Mouse (Mus musculus): ENCODE results near the gene Ptrhd1. TPM values are rescaled to one million over a fixed set of nuclear protein-coding genes. Genes with fewer than 3 reads are reported as not detected.
"Not testable (repeated sequence)": the region's sequence is repeated elsewhere in the genome, so short reads cannot be mapped to it uniquely, and the experiment has no call there.

Gene Ptrhd1
- total RNA-seq, 2 experiments from 2014 or later = 5.4 to 7.3 TPM

GRCm38 (mm10) chr12:4240281-4240680 is 6.5 kb downstream of the Ptrhd1 start:
- ATAC-seq (replicated peaks; ENCODE audit: poor library complexity, severe bottlenecking) = not testable (repeated sequence)

- ATAC-seq (replicated peaks; ENCODE audit: poor library complexity, severe bottlenecking) = no peak
Measured at GRCm38 (mm10) chr12:4243805-4244204, 10.0 kb downstream of the Ptrhd1 start.

DNA sequence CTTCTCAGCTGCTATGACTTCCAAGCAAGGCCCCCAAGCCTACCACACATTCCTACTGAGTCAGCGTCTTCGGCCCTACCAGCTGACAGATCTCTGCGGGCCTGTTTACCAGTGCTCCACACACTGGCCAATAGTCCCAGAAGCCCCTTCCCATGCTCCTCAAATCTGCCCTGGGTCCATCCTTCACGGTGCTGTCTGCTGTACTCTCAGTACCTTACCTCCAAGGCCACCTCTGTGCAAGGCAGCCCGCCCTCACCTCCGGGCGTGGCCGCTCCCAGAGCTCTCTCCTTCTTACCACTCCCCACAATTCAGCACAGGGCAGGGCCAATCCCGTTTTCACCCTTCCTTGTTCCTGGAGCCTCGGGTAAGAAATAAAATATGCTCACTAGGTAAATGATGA is 11.9 kb downstream of the Ptrhd1 start:
- no peak for ATAC-seq (replicated peaks; ENCODE audit: poor library complexity, severe bottlenecking)

GRCm38 (mm10) chr12:4249786-4250185 is 16.0 kb downstream of the Ptrhd1 start:
- ATAC-seq (replicated peaks; ENCODE audit: poor library complexity, severe bottlenecking) = no peak

DNA sequence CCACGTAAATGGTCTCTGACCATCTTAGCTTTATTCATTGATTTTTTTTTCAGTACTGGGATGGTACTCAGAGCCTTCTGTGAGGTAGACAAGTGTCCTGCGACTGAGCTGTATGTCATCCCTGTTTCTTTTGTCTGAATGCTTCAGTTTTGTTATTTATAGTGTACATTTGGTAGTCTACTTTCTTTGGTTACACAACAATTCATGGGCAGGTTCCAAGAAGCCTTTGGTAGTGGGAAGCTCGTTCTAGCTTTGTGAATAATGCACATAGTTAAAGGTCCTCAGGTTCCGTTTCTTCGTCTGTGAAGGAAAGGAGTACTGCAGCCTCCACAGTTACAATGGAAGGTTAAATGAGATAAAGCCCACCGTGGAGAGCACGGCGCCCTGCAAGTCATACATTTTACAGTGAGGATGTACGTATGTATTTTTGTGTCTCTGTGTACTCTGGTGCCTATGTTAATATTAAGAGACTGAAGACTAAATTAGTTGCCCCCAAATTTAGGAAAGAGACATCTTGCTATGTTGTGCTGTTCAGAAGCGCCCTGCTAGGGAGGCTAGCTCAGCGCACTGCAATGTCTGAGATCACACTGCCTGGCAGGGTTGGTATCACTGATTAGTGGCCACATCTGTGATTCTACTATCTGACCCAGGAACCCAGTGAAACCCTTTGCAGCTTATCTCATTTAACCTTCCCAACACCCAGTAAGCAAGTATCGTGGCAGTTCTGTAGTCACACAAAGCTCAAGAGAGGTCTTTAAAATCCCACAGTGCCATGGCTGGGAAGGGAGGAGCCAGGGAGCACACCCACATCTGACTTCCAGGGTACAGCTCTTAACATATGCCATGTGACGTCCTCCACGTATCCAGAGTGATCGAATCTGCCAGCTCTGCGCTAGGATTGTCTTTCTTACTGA is 19.2 kb downstream of the Ptrhd1 start:
- no peak for ATAC-seq (replicated peaks; ENCODE audit: poor library complexity, severe bottlenecking)

DNA sequence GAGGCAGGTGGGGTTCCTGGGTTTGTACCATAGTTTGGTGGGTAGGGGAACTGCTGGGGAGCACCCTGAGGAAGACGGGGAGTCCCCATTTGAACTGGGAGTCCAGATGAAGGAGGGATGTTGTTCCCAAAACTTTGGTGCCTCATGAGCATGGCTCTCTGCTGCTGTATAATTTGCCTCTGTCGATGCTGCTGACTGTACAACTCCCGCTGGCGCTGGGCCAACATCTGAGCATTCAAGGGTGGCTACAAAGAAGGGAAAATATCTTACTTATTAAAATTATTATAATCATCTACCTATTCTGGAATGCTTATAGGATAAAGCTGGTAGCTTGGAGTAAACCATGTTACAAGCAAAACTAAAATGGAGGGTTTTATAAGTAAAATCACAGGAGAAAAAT is 33.9 kb downstream of the Ptrhd1 start:
- ATAC-seq (replicated peaks; ENCODE audit: poor library complexity, severe bottlenecking) = no peak

GRCm38 (mm10) chr12:4271078-4271477 is 37.3 kb downstream of the Ptrhd1 start:
- ATAC-seq (replicated peaks; ENCODE audit: poor library complexity, severe bottlenecking) = no peak

DNA sequence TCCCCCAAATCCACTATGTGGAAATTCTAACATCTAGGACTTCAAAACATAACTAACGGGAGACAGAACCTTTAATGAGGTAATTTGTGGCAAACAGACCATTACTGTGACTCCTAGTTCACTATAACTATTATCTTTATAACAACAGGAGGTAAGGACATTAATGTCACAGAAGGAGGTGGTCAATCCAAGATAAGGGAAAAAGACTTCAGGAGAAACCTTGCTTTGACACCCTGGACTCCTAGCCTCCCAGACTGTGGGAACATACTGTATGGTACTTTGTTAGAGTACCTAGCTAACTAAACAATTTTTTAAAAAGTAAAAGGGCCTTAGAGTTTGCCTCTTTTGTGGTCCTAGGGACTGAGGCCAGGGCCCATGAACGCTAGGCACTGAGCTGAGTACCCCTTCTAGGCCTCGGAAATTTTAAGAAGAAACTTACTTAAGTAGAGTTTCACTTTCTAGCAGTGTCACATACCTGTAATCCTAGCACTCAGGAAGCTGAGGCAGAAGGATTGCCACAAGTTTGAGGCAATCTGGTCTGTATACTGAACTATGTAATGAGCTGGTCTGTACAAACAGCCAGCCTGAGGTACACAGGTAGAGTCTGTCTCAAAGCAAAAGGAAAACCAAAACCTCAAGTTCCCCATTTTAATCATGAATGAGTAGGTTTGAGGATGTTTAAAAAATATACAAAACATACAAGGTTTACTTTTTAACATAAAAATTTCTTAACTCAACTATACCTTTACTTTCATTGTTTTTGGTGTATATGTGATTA is 45.3 kb downstream of the Ptrhd1 start:
- ATAC-seq (replicated peaks; ENCODE audit: poor library complexity, severe bottlenecking) = peak; percentile 30; the same call in 1 of the 2 replicates

GRCm38 (mm10) chr12:4279878-4280277 is 46.1 kb downstream of the Ptrhd1 start:
- no peak for ATAC-seq (replicated peaks; ENCODE audit: poor library complexity, severe bottlenecking)

- no peak for ATAC-seq (replicated peaks; ENCODE audit: poor library complexity, severe bottlenecking)
Measured at GRCm38 (mm10) chr12:4285186-4285585, 51.4 kb downstream of the Ptrhd1 start.

Other genes with a start within 250 kb of the Ptrhd1 start
- 0.21 and 0.58 TPM in 2 replicates for gene Efr3b, start 195.1 kb upstream of the Ptrhd1 start, total RNA-seq (2014; fragmentation: Nextera tagmentation)
- gene Efr3b, start 195.1 kb upstream of the Ptrhd1 start, total RNA-seq (2017) = 0.13 and 0.21 TPM in 2 replicates
- gene Dnajc27, start 151.4 kb upstream of the Ptrhd1 start, total RNA-seq (2014; fragmentation: Nextera tagmentation) = 9.2 and 9.9 TPM in 2 replicates
- gene Dnajc27, start 151.4 kb upstream of the Ptrhd1 start, total RNA-seq (2017) = 7.8 and 8.8 TPM in 2 replicates
- 2.2 and 3.6 TPM in 2 replicates for gene Adcy3, start 100.9 kb upstream of the Ptrhd1 start, total RNA-seq (2014; fragmentation: Nextera tagmentation)
- gene Adcy3, start 100.9 kb upstream of the Ptrhd1 start, total RNA-seq (2017) = 2.3 and 2.7 TPM in 2 replicates
- gene Cenpo, start 267 bp downstream of the Ptrhd1 start, total RNA-seq (2014; fragmentation: Nextera tagmentation) = 19.7 and 25.9 TPM in 2 replicates
- gene Cenpo, start 267 bp downstream of the Ptrhd1 start, total RNA-seq (2017) = 41.1 and 51.9 TPM in 2 replicates
- 14.5 and 15.6 TPM in 2 replicates for gene Ncoa1, start 243.2 kb downstream of the Ptrhd1 start, total RNA-seq (2014; fragmentation: Nextera tagmentation)
- 10.1 and 16.9 TPM in 2 replicates for gene Ncoa1, start 243.2 kb downstream of the Ptrhd1 start, total RNA-seq (2017)

Measured in granulocyte monocyte progenitor cell, adult 5-6 weeks (primary cell).